Mouse (Mus musculus): Measurements from ENCODE around the gene Pdlim5. TPM values are rescaled to one million over a fixed set of nuclear protein-coding genes. Genes with fewer than 3 reads are reported as not detected.

The Pdlim5 gene
- total RNA-seq, 2 experiments from 2014 or later, result 18.3 to 24.5 TPM

DNA sequence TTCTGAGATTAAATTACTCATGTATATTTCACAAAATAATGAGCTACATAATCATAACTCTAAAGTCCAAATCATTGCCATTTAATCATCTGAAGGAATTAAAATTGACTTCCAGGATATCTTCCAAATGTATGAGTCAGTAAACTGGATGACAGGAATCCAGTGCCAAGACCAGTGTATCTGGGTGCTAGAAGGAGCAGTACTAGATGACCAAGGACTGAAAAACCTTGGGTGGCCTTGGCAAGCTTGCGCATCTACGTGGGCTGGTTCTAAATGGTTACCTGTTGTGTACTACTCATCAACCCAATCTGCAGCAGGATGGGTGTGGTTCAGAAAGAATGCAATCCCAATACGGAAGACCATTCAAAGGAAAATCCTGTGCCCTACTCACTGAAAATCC lies 116.5 kb downstream of the Pdlim5 start:
- DNase-seq (ENCODE audit: low spot score in 2 of 2), result no peak

- DNase-seq (ENCODE audit: low spot score in 2 of 2), result no peak
Observed at GRCm38 (mm10) chr3:142276506-142276905, 119.0 kb downstream of the Pdlim5 start.

- no peak for DNase-seq (ENCODE audit: low spot score in 2 of 2)
Observed at GRCm38 (mm10) chr3:142274993-142275392, 120.5 kb downstream of the Pdlim5 start.

DNA sequence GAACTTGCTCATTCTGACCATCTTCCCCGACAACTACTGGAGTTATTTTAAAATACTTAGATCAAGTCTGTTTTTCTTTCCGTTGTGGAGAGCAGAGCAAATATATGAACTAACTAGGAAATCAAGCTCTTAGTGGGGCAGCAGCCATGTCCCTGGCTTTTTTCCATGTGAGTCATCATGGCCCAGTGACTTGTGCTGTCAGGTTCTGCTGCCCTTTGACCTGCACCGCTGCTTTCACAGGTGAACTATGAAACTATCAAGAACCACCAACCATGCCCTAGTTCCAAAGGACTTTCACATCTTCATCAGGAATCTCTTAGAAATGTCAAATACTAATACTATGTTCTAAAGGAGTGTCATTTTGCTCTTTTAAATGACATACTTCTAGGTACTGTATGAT lies 121.0 kb downstream of the Pdlim5 start:
- no peak for DNase-seq (ENCODE audit: low spot score in 2 of 2)

DNA sequence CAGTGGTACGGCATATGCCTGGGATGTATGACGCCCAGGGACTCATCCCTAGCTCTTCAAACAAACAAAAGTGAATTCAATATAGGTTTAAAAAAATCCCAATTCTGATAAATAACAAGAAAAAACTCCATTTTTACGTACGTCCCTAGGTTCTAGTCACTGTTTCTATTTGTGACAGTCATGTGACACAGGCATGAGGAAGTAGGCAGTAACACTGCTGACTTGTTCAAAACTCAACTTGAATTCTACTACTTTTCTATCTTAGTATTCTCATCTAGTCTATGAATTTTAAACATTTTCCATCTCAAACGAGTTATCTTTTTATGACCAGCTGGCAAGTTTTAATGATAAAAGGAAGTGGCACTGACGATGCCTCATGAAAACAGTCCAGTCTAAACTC lies 122.2 kb downstream of the Pdlim5 start:
- no peak for DNase-seq (ENCODE audit: low spot score in 2 of 2)

DNA sequence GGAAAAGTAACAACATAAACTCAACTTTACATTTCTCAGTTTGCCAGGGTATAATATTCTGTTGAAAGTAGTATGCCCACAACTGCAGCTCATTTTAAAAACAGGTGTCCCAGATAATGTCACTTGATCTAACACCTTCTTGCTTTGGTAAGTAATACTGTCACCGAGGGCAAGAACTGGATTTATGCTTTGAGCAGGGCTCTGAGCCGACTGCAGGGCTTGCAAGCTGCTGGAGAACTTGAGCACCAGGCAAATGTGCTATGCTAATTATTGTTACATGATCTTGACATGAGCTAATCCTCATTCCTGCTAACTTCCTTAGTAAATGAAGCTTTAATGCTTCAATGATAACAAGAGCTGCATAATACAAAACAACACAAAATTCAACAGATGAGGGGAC lies 139.1 kb downstream of the Pdlim5 start:
- DNase-seq (ENCODE audit: low spot score in 2 of 2), result no peak

GRCm38 (mm10) chr3:142252086-142252485 lies 143.4 kb downstream of the Pdlim5 start:
- DNase-seq (ENCODE audit: low spot score in 2 of 2), result no peak

DNA sequence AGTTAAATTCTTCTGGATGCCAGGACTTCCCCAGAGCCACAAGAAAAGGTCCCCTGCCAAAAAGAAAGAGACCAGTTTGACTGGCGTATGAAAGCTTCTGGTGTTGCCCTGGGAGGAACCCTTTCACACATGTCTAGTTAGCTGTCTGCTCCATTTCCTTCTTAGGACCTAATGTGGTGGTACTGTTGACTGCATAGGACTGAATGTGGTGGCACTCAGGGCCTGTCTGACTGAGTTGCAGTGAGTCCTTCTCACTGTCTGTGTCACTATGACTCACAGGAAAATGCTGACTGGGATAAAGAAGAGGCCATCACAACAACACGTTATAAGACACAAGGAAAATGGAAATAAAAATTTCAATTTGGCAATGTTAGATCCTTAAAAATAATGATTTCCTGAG lies 146.0 kb downstream of the Pdlim5 start:
- DNase-seq (ENCODE audit: low spot score in 2 of 2), result no peak

DNA sequence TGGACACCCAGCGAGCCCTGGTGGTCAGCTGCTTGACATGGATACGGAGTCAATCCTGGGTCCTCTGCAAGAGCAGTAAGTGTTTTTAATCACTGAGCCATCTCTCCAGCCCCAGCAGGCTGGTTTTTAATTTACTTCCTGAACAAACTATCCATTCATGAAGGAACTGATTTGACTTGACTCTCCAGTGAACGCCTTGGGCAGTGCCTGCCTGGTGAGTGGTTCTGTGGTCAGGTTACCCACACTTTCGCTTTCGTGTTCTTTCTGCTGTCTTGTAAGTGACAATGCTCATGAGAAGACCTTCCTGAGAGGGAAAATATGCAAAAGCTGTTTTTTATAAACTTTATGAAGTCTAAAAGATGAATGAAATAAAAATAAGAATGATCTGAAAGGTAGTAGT lies 152.2 kb downstream of the Pdlim5 start:
- DNase-seq (ENCODE audit: low spot score in 2 of 2), result no peak

GRCm38 (mm10) chr3:142239298-142239697 lies 156.2 kb downstream of the Pdlim5 start:
- no peak for DNase-seq (ENCODE audit: low spot score in 2 of 2)

- no peak for DNase-seq (ENCODE audit: low spot score in 2 of 2)
Observed at GRCm38 (mm10) chr3:142238260-142239046, 157.0 kb downstream of the Pdlim5 start.

GRCm38 (mm10) chr3:142237621-142238020 lies 157.9 kb downstream of the Pdlim5 start:
- no peak for DNase-seq (ENCODE audit: low spot score in 2 of 2)

GRCm38 (mm10) chr3:142233606-142234465 lies 161.7 kb downstream of the Pdlim5 start:
- no peak for DNase-seq (ENCODE audit: low spot score in 2 of 2)

DNA sequence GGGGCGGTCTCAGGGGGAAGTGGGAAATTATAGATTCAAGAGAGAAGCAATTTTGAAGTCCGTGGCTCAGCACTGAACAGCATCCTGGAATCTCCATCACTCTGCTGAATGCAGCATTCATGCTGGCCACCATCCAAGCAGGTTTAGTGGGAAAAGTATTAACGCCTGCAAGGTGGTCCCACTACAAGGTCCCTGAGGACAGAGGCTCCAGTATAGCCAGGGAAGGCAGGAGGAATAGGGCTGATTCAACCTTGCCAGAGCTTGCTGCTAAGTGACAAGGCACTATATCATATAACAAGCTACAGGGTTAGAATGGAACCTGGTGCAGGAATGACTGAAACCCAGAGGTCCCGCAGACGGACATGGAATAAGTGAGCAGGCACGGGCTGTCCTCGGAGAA lies 166.8 kb downstream of the Pdlim5 start:
- no peak for DNase-seq (ENCODE audit: low spot score in 2 of 2)

- no peak for DNase-seq (ENCODE audit: low spot score in 2 of 2)
Observed at GRCm38 (mm10) chr3:142222471-142223103, 172.9 kb downstream of the Pdlim5 start.

DNA sequence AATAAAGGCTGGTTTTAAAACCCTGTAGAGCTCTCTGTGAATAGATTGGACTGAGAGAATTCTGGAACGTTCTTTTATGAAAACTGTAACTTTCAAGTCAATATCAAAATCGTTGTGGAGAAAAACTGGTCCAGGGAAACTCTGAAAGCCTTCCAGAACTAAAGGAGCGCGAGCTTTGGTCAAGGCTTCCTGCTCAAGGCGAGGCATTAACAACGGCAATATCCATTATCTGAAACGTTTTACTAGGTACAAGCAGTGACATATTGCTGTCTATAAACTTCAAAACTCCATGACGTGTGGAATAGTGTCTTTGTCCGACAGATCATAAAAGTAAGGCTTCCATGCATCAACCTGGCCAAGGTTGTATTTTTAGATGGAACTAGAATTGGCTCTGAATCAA lies 175.6 kb downstream of the Pdlim5 start:
- no peak for DNase-seq (ENCODE audit: low spot score in 2 of 2)

DNA sequence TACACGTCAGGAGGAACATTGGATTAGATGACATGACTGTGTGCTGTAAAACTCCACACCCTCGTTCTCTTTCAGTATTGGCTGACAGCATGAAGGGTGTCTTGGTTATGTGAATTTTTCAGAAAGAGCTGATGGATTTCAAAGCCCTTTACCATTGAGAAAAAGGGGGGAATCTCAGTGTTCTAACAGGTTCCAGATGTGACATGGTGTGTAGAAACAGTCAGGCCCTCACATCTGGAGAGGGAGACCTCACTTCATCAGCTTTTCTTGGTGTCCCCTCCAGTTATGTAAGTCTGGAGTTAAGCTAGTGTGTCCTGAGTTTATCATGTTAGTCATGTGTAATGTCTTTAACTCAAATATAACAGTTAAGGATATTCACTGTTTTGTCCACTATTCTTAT lies 182.7 kb downstream of the Pdlim5 start:
- no peak for DNase-seq (ENCODE audit: low spot score in 2 of 2)

GRCm38 (mm10) chr3:142212186-142212585 lies 183.3 kb downstream of the Pdlim5 start:
- no peak for DNase-seq (ENCODE audit: low spot score in 2 of 2)

DNA sequence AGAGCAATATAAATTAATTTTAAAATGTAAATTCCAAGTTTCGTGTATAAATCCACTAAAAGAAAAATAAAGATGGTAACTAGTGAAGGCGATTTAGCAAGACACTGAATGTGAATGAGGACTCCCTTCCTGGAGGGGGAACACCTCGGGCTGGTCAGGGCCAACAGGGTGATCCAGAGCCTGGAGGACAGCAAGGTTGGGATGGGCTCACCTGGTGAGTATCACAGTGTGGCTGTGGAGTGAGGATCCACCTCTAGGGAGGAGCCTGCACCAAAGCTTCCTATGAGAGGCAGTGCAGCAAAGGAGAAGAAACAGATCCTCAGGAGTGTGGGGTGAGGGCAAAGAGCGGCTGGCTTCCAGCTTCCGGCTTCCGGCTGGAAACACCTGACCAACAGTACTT lies 185.5 kb downstream of the Pdlim5 start:
- no peak for DNase-seq (ENCODE audit: low spot score in 2 of 2)

DNA sequence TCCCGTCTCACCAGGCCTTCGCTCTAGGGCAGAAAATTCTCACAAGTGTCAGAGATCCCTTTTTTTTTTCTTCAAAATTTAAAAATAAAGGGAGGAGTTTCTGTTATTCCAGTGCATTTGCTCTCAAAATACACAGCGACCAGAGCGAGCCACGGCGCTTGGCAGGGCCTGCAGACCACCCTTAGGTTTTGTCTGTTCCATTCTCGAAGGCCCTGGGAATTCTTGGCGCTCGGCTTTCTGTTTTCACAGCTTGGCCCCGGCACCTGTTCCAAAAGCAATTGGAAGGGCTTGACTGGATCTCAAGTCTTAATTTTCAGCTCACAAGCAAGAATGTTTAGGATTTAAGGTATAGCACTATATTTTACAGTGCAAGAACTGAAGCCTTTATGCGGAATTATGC lies 186.4 kb downstream of the Pdlim5 start:
- DNase-seq (ENCODE audit: low spot score in 2 of 2), result no peak

- no peak for DNase-seq (ENCODE audit: low spot score in 2 of 2)
Observed at GRCm38 (mm10) chr3:142207488-142207887, 188.0 kb downstream of the Pdlim5 start.

DNA sequence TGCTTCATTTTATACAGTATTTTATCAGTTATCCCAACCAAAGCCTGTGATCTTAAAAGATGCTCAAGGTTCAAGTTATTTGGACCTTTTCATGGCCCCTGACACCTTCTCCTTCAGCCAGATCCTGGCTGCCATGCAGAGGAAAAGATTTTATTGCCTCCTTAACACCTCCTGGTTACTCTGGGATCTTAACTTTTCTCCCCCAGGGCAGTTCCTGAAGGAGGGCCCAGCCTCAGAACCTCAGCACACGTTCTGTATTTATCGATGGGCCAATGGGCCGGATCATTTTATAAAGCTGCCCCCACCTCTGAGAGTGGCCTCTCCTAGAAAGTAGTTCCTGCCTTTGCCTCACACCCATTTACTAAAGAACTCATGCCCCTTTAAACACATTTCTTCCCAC lies 189.2 kb downstream of the Pdlim5 start:
- DNase-seq (ENCODE audit: low spot score in 2 of 2), result no peak
